Mouse (Mus musculus): ENCODE data around the gene Mark3.

DNA sequence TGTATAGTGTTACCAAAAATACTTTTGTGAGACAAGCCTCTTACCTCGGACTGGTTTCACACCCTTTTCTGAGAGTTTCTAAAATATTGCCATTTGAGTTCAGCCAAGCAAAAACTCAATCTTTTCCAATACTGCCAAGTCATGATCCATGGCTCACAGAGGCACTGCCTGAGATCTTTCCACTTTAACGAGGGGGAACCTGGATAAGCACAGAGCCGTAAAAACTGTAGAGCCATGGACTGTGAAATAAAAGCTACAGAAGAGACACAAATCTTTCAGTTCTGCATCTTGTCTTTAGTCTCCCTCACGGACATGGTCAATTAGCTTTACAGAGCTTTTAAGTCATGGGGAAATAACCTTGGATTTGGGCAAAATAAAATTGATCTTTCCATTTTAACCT lies 37.6 kb upstream of the Mark3 start:
- TF ChIP-seq POLR2A (IDR thresholded peaks at IDR 0.05; ENCODE audit: insufficient read depth, low read depth, low read length) (no peak), CTCF (IDR thresholded peaks at IDR 0.05; ENCODE audit: insufficient read depth, low read depth, low read length) (no peak)

Data from olfactory bulb, adult 2 months (tissue).